In genomic region chr13:99308393-99308792, GRCm38 (mm10) we compare ENCODE assay signal across 19 mouse cellular contexts. TPM values are rescaled to one million over a fixed set of nuclear protein-coding genes. Genes with fewer than 3 reads are reported as not detected.
A peak's percentile ranks its signal among the peaks of the same experiment; 100 is the strongest.
DNase-seq lines count a peak whose midpoint lies in the region; ATAC-seq and TF ChIP-seq lines count a peak whose summit lies in the region.
"Had no signal": no experiment of that assay in that cellular context is flagged by ENCODE, and none has a peak within 500 bp of the region (broad histone marks: within the 10 kb centered on the region; RNA-seq: fewer than 3 reads in every experiment).

No protein-coding gene starts in this region.

- TF ChIP-seq CTCF in embryonic fibroblast, embryonic 13.5 days (IDR thresholded peaks at IDR 0.05; ENCODE audit: borderline replicate concordance, insufficient read depth, low read length) = no peak

- H3K79me2 ChIP-seq in myocyte (ENCODE audit: control insufficient read depth, insufficient read depth) = no peaks in the 10 kb centered on the region

- no peak overlapping the region for H3K9ac ChIP-seq in embryonic facial prominence, embryonic 14.5 days (ENCODE audit: low read depth, low read length)
- H3K9ac ChIP-seq in heart, embryonic 14.5 days (ENCODE audit: low read length) = no peak overlapping the region
- H3K9ac ChIP-seq: forebrain, embryonic 12.5 days; hindbrain, embryonic 14.5 days; midbrain, embryonic 15.5 days; neural tube, embryonic 15.5 days had no signal

- H3K4me1 ChIP-seq in embryonic facial prominence, embryonic 14.5 days (ENCODE audit: control insufficient read depth, insufficient read depth, low read length) = peaks cover 14% of the 10 kb centered on the region
- H3K4me1 ChIP-seq in embryonic facial prominence, embryonic 10.5 days = 0 out of 2 replicates have a peak, but pooled peaks cover 3% of the 10 kb centered on the region
- peaks cover 23 to 26% of the 10 kb centered on the region in 2 experiments for H3K4me1 ChIP-seq in heart, embryonic 14.5 days (ENCODE audit: control insufficient read depth in 2 of 2, insufficient read depth in 2 of 2, low read length in 2 of 2)
- H3K4me1 ChIP-seq in embryonic fibroblast, embryonic 13.5 days (ENCODE audit: control insufficient read depth, insufficient read depth, low read length) = peaks cover 10% of the 10 kb centered on the region
- H3K4me1 ChIP-seq: forebrain, embryonic 12.5 days; midbrain, embryonic 15.5 days had no signal

- H3K9me3 ChIP-seq in embryonic facial prominence, embryonic 14.5 days (ENCODE audit: control insufficient read depth, low read length) = no peaks in the 10 kb centered on the region
- no peaks in the 10 kb centered on the region for H3K9me3 ChIP-seq in embryonic facial prominence, embryonic 10.5 days
- H3K9me3 ChIP-seq in heart, embryonic 14.5 days (ENCODE audit: control insufficient read depth, low read length) = no peaks in the 10 kb centered on the region
- H3K9me3 ChIP-seq: forebrain, embryonic 12.5 days; midbrain, embryonic 15.5 days; neural tube, embryonic 15.5 days had no signal

- DNase-seq in embryonic facial prominence, embryonic 14.5 days (ENCODE audit: low spot score) = no peak
- DNase-seq in embryonic facial prominence, embryonic 10.5 days (ENCODE audit: low spot score) = no peak
- DNase-seq in heart, postnatal 14 days = no peak
- DNase-seq in layer of hippocampus, postnatal 10 days (ENCODE audit: low spot score in 2 of 2) = no peak
- DNase-seq: B cell, adult 2 months; cerebellum, adult 11-12 months; cerebellum, postnatal 14 days; embryo, embryonic 11 days; kidney, postnatal 25 days; lung, adult 18-20 months; thymus, postnatal 25 days had no signal

- H3K4me2 ChIP-seq in embryonic facial prominence, embryonic 14.5 days (ENCODE audit: low read depth, low read length) = no peak overlapping the region
- H3K4me2 ChIP-seq in heart, embryonic 14.5 days (ENCODE audit: low read length) = no peak overlapping the region
- H3K4me2 ChIP-seq in myocyte (ENCODE audit: low read depth) = peak overlapping the region; percentile 76
- H3K4me2 ChIP-seq: forebrain, embryonic 12.5 days; hindbrain, embryonic 14.5 days; midbrain, embryonic 15.5 days; neural tube, embryonic 15.5 days had no signal

- no peak overlapping the region for H3K4me3 ChIP-seq in embryonic facial prominence, embryonic 14.5 days (ENCODE audit: low read depth, low read length)
- no peak overlapping the region for H3K4me3 ChIP-seq in embryonic facial prominence, embryonic 10.5 days
- no peak overlapping the region for H3K4me3 ChIP-seq in heart, embryonic 14.5 days (ENCODE audit: control insufficient read depth in 1 of 2, insufficient read depth in 1 of 2, low read depth in 1 of 2, low read length in 2 of 2)
- no peak overlapping the region for H3K4me3 ChIP-seq in embryonic fibroblast, embryonic 13.5 days (ENCODE audit: insufficient read depth, low read length)
- no peak overlapping the region for H3K4me3 ChIP-seq in myocyte
- H3K4me3 ChIP-seq: forebrain, embryonic 12.5 days; left cerebral cortex, adult 2 months; midbrain, embryonic 15.5 days; neural tube, embryonic 15.5 days had no signal

- no peaks in the 10 kb centered on the region for H3K27me3 ChIP-seq in embryonic facial prominence, embryonic 14.5 days (replicated peaks; ENCODE audit: control insufficient read depth, insufficient read depth, low read length)
- H3K27me3 ChIP-seq in embryonic facial prominence, embryonic 10.5 days (replicated peaks; ENCODE audit: low read depth, poor library complexity, severe bottlenecking) = no peaks in the 10 kb centered on the region
- no peaks in the 10 kb centered on the region for H3K27me3 ChIP-seq in heart, embryonic 14.5 days (ENCODE audit: control insufficient read depth, insufficient read depth, low read length)
- H3K27me3 ChIP-seq in myocyte (ENCODE audit: control insufficient read depth, insufficient read depth, insufficient read length) = no peaks in the 10 kb centered on the region
- H3K27me3 ChIP-seq: forebrain, embryonic 12.5 days; midbrain, embryonic 15.5 days; neural tube, embryonic 15.5 days had no signal

- no peak overlapping the region for H3ac ChIP-seq in myocyte (ENCODE audit: control insufficient read depth, insufficient read length)

- no peak for TF ChIP-seq POLR2A in embryonic fibroblast, embryonic 13.5 days (IDR thresholded peaks at IDR 0.05; ENCODE audit: low read depth, low read length)
- TF ChIP-seq POLR2A in myocyte (IDR thresholded peaks at IDR 0.05; ENCODE audit: insufficient read length, low read depth) = no peak

- 85% methylated on average over 8 of the region's 8 CpGs for WGBS in embryonic facial prominence, embryonic 14.5 days
- 89% methylated on average over 8 of the region's 8 CpGs for WGBS in embryonic facial prominence, embryonic 10.5 days
- 63% methylated on average over 8 of the region's 8 CpGs for WGBS in heart, embryonic 14.5 days

- H3K36me3 ChIP-seq in embryonic facial prominence, embryonic 14.5 days (ENCODE audit: control insufficient read depth, insufficient read depth, low read length) = no peaks in the 10 kb centered on the region
- no peaks in the 10 kb centered on the region for H3K36me3 ChIP-seq in embryonic facial prominence, embryonic 10.5 days (replicated peaks)
- H3K36me3 ChIP-seq in heart, embryonic 14.5 days (ENCODE audit: control insufficient read depth, insufficient read depth, low read length) = no peaks in the 10 kb centered on the region
- H3K36me3 ChIP-seq in myocyte (ENCODE audit: control insufficient read depth, insufficient read depth) = no peaks in the 10 kb centered on the region
- H3K36me3 ChIP-seq: forebrain, embryonic 12.5 days; midbrain, embryonic 15.5 days; neural tube, embryonic 15.5 days had no signal

- ATAC-seq in embryonic facial prominence, embryonic 14.5 days (ENCODE audit: low read depth) = no peak
- peak; percentile 9; the same call in 1 of the 2 replicates for ATAC-seq in heart, embryonic 14.5 days (ENCODE audit: insufficient number of reproducible peaks, insufficient read depth, low FRiP score, low read depth)
- ATAC-seq: midbrain, embryonic 15.5 days had no signal

- intact Hi-C loops in heart, postnatal 14 days (cut with DNase I) = no loop called here

- peak overlapping the region; percentile 21 for H3K27ac ChIP-seq in embryonic facial prominence, embryonic 14.5 days (replicated peaks; ENCODE audit: low read depth, low read length)
- no peak overlapping the region for H3K27ac ChIP-seq in embryonic facial prominence, embryonic 10.5 days (replicated peaks)
- peak overlapping the region; percentile 94 to 97 for H3K27ac ChIP-seq in heart, embryonic 14.5 days (replicated peaks in 1 of 2; ENCODE audit: control insufficient read depth in 1 of 2, insufficient read depth in 1 of 2, low read depth in 2 of 2, low read length in 2 of 2)
- 0 out of 2 replicates have a peak overlapping the region, but pooled peaks have one; percentile 2 for H3K27ac ChIP-seq in embryonic fibroblast, embryonic 13.5 days (ENCODE audit: insufficient read depth, low read length)
- H3K27ac ChIP-seq: forebrain, embryonic 12.5 days; hindbrain, embryonic 14.5 days; left cerebral cortex, adult 2 months; midbrain, embryonic 15.5 days; neural tube, embryonic 15.5 days had no signal

TF ChIP-seq in myocyte, 11 proteins besides CTCF, POLR2A, EP300 and RAD21:
- TF ChIP-seq CEBPB (IDR thresholded peaks at IDR 0.05; ENCODE audit: insufficient read depth, poor library complexity, severe bottlenecking) = no peak
- TF ChIP-seq MYOD1 (IDR thresholded peaks at IDR 0.05; ENCODE audit: control insufficient read depth in 1 of 3, insufficient read length in 2 of 3, low read depth in 2 of 3) = peak in 2 of 3 experiments; percentile 58 to 70
- TF ChIP-seq REST (IDR thresholded peaks at IDR 0.05; ENCODE audit: insufficient read depth, insufficient read length) = no peak
- TF ChIP-seq MYOG (IDR thresholded peaks at IDR 0.05; ENCODE audit: control insufficient read depth in 1 of 3, insufficient read depth in 1 of 3, insufficient read length in 2 of 3, low read depth in 2 of 3) = peak in 1 of 3 experiments; percentile 59
- no peak for TF ChIP-seq USF1 (IDR thresholded peaks at IDR 0.05; ENCODE audit: low read depth)
- no peak for TF ChIP-seq E2F4 (IDR thresholded peaks at IDR 0.05; ENCODE audit: insufficient read depth)
- no peak for TF ChIP-seq TCF3 (IDR thresholded peaks at IDR 0.05; ENCODE audit: insufficient read length, low read depth)
- no peak for TF ChIP-seq MAX (IDR thresholded peaks at IDR 0.05; ENCODE audit: low read depth)
- TF ChIP-seq TCF12 (IDR thresholded peaks at IDR 0.05; ENCODE audit: insufficient read depth, poor library complexity, severe bottlenecking) = no peak
- no peak for TF ChIP-seq POLR2AphosphoS2 (IDR thresholded peaks at IDR 0.05; ENCODE audit: insufficient read length, low read depth)
- TF ChIP-seq SRF (IDR thresholded peaks at IDR 0.05; ENCODE audit: control insufficient read depth, insufficient read length, low read depth) = no peak

RNA-seq across cellular contexts. Expression of gene Ptcd2, which starts 36.1 kb away (rescaled TPM):
- 44.1 and 45.0 TPM in 2 replicates for polyA plus RNA-seq in embryonic facial prominence, embryonic 14.5 days (2014; fragmentation: Nextera tagmentation; extraction: Ambion mirVana)
- 52.9 and 55.0 TPM in 2 replicates for polyA plus RNA-seq in embryonic facial prominence, embryonic 10.5 days (2016; fragmentation: Nextera tagmentation; extraction: Ambion mirVana)
- 72.8 and 73.0 TPM in 2 replicates for polyA plus RNA-seq in heart, embryonic 14.5 days (2014; fragmentation: Nextera tagmentation; extraction: Ambion mirVana)
- 10 to 100 TPM; 41.4 to 43.1 TPM for total RNA-seq in heart, postnatal 14 days (2021)
- polyA plus RNA-seq in embryonic fibroblast, embryonic 13.5 days (2011; ENCODE audit: insufficient read length, low read depth, missing spikeins) = 19.7 and 23.2 TPM in 2 replicates
- 25.1 TPM for polyA plus RNA-seq in myocyte (2012; fragmentation: generic; extraction: Trizol)
- total RNA-seq in layer of hippocampus, postnatal 10 days (2021) = 10 to 100 TPM; 29.8 to 31.1 TPM

RNA-seq across cellular contexts. Expression of gene Mrps27, which starts 36.2 kb away (rescaled TPM):
- 48.1 and 54.7 TPM in 2 replicates for polyA plus RNA-seq in embryonic facial prominence, embryonic 14.5 days (2014; fragmentation: Nextera tagmentation; extraction: Ambion mirVana)
- polyA plus RNA-seq in embryonic facial prominence, embryonic 10.5 days (2016; fragmentation: Nextera tagmentation; extraction: Ambion mirVana) = 82.8 and 88.2 TPM in 2 replicates
- polyA plus RNA-seq in heart, embryonic 14.5 days (2014; fragmentation: Nextera tagmentation; extraction: Ambion mirVana) = 75.2 and 80.6 TPM in 2 replicates
- total RNA-seq in heart, postnatal 14 days (2021) = 10 to 100 TPM; 37.2 to 42.8 TPM
- polyA plus RNA-seq in embryonic fibroblast, embryonic 13.5 days (2011; ENCODE audit: insufficient read length, low read depth, missing spikeins) = 20.8 and 26.1 TPM in 2 replicates
- 34.2 TPM for polyA plus RNA-seq in myocyte (2012; fragmentation: generic; extraction: Trizol)
- 10 to 100 TPM; 25.8 to 27.1 TPM for total RNA-seq in layer of hippocampus, postnatal 10 days (2021)
